Mouse (Mus musculus): ENCODE data around the gene Mtfr1l. TPM values are rescaled to one million over a fixed set of nuclear protein-coding genes. Genes with fewer than 3 reads are reported as not detected.

The Mtfr1l gene
- total and polyA plus RNA-seq, 3 experiments: 52.0 to 88.3 TPM; not detected in 1

DNA sequence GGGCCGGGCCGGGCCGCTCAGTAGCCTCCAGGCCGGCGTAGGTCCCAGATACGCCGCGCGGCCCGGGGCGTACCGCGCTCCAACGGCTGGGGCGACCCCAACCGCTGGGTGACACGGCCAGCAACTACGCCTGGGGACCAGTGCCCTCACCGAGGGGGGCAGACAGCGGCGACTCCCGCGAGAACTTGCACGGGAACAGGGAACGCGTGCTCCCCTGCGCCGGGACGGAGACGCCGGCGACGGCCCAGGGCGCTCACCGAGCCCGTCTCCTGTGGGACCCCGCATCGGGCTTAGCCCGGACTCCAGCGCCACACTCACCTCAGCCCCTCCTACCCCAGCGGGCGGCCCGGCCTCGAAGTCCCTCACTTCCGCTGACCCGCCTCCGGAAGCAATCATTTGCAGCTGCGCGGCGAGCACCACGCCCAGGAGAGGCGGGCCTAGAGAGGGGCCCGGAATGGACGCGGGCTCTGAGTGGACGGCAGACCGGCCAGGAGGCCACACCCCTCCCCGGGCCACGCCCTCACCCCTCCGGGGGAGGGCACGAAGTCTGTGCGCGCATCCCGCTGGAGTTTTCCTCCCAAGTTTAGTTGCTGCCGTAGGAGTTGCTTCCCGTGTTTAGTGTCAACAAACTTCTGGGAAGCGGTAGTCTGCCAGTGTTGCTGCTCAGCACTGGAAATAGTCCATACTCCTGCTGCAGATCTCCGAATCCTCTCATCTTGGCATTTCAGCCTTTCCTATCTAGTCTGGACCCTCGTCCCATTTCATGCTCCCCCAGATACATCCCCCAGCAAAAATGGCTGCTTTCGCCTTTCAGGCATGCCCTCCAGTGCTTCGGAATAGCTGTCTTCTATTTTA, at the start of gene Mtfr1l (continued):
- no peak for TF ChIP-seq POLR2AphosphoS5 (IDR thresholded peaks at IDR 0.05; ENCODE audit: borderline replicate concordance, low read depth, low read length)

DNA sequence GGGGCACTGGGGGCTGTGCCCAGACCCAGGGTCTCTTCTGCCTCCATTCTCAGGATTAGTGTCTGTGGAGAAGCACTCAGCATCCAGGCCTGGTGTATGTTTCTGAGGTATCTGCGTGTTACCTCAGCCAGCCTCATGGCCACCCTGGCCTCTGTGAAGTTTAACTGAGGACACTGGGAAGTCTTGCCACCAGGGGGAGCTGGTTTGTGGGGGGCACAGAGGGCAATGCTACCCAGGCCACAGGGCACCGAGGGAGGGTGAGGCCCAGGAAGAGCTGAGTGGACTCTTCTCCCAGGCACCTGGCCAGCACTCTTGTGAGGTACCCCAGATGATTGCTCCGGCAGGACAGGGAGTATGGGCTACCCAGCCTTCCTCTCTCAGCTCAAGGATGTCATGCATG, 48.3 kb upstream of the Mtfr1l start:
- TF ChIP-seq E2F4 (IDR thresholded peaks at IDR 0.05; ENCODE audit: borderline replicate concordance, low read depth, low read length) (no peak), MYC (IDR thresholded peaks at IDR 0.05; ENCODE audit: low read depth, low read length) (no peak), MAFK (IDR thresholded peaks at IDR 0.05; ENCODE audit: borderline replicate concordance, low read depth, low read length) (no peak), MAX (IDR thresholded peaks at IDR 0.05; ENCODE audit: low read length) (no peak), ETS1 (IDR thresholded peaks at IDR 0.05; ENCODE audit: low read depth, low read length) (no peak), TAL1 (IDR thresholded peaks at IDR 0.05; ENCODE audit: low read length) (no peak), GATA1 (IDR thresholded peaks at IDR 0.05; ENCODE audit: low read depth, low read length) (no peak), SMC3 (IDR thresholded peaks at IDR 0.05; ENCODE audit: low read depth, low read length) (peak; percentile 50), CTCF (IDR thresholded peaks at IDR 0.05 in 2 of 3, conservative IDR thresholded peaks at IDR 0.05 in 1 of 3; ENCODE audit: control insufficient read depth in 1 of 3, insufficient read depth in 1 of 3, low read depth in 2 of 3, low read length in 3 of 3, poor library complexity in 1 of 3, severe bottlenecking in 1 of 3) (peak; percentile 29 to 43 (median 32); a peak in 5 of 6 replicates), ZC3H11A (IDR thresholded peaks at IDR 0.05; ENCODE audit: low read depth, low read length) (no peak)
- H3K9ac ChIP-seq (ENCODE audit: control insufficient read depth, low read depth, low read length, poor library complexity, severe bottlenecking): no peak overlapping the region
- no peaks in the 10 kb centered on the region for H3K9me3 ChIP-seq (replicated peaks; ENCODE audit: insufficient read depth, low read length)
- H3K36me3 ChIP-seq (ENCODE audit: control insufficient read depth in 1 of 2, insufficient read depth in 2 of 2, low read length in 2 of 2): no peaks in the 10 kb centered on the region; a peak in 1 of 4 replicates
- peaks cover 0 to 8% of the 10 kb centered on the region in 2 experiments; a peak in 2 of 4 replicates for H3K4me1 ChIP-seq (ENCODE audit: control insufficient read depth in 1 of 2, insufficient read depth in 2 of 2, low read length in 2 of 2)
- H3K4me3 ChIP-seq (ENCODE audit: control insufficient read depth in 1 of 2, insufficient read depth in 1 of 2, low read depth in 2 of 2, low read length in 2 of 2): no peak overlapping the region
- no peak for DNase-seq (ENCODE audit: low read depth, low spot score)
- H3K27me3 ChIP-seq (ENCODE audit: control insufficient read depth in 1 of 2, insufficient read depth in 2 of 2, low read length in 2 of 2): no peaks in the 10 kb centered on the region
- H3K27ac ChIP-seq (ENCODE audit: control insufficient read depth, low read depth, low read length): no peak overlapping the region
- H3K79me2 ChIP-seq (ENCODE audit: control insufficient read depth, insufficient read depth, low read length, poor library complexity): no peaks in the 10 kb centered on the region

DNA sequence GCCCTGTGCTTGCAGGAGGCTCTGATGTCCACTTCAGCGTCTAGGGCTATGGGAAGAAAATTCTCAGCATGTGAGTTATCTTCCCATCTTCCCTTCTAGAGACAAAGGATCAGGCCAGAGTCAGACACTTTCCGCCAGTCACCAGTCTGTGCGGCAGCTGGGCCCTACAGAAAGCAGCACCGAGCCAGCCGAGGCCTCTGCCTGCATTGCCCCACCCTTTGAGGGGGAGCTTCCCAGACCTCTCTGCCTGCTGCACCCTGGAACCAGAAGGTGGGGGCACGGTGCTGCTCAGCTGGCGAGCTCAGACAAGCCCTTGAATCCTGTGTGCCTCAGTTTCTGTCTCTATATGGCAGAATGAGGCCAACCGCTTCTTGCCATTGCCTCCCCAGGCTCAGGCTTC, 46.2 kb upstream of the Mtfr1l start:
- Histone ChIP-seq H3K4me3 (ENCODE audit: control insufficient read depth in 1 of 2, insufficient read depth in 1 of 2, low read depth in 2 of 2, low read length in 2 of 2) (no peak overlapping the region), H3K4me1 (ENCODE audit: control insufficient read depth in 1 of 2, insufficient read depth in 2 of 2, low read length in 2 of 2) (peaks cover 0 to 11% of the 10 kb centered on the region in 2 experiments; a peak in 2 of 4 replicates), H3K27me3 (ENCODE audit: control insufficient read depth in 1 of 2, insufficient read depth in 2 of 2, low read length in 2 of 2) (no peaks in the 10 kb centered on the region), H3K36me3 (ENCODE audit: control insufficient read depth in 1 of 2, insufficient read depth in 2 of 2, low read length in 2 of 2) (no peaks in the 10 kb centered on the region; a peak in 1 of 4 replicates), H3K9me3 (replicated peaks; ENCODE audit: insufficient read depth, low read length) (no peaks in the 10 kb centered on the region), H3K79me2 (ENCODE audit: control insufficient read depth, insufficient read depth, low read length, poor library complexity) (no peaks in the 10 kb centered on the region), H3K9ac (ENCODE audit: control insufficient read depth, low read depth, low read length, poor library complexity, severe bottlenecking) (no peak overlapping the region), H3K27ac (ENCODE audit: control insufficient read depth, low read depth, low read length) (no peak overlapping the region)
- no peak for DNase-seq (ENCODE audit: low read depth, low spot score)
- no peak for TF ChIP-seq USF2 (IDR thresholded peaks at IDR 0.05; ENCODE audit: borderline replicate concordance in 1 of 2, insufficient read depth in 1 of 2, low read depth in 1 of 2, low read length in 2 of 2)
- TF ChIP-seq E2F4 (IDR thresholded peaks at IDR 0.05; ENCODE audit: borderline replicate concordance, low read depth, low read length): no peak
- TF ChIP-seq MYB (IDR thresholded peaks at IDR 0.05; ENCODE audit: low read depth, low read length): no peak
- no peak for TF ChIP-seq ZNF384 (IDR thresholded peaks at IDR 0.05; ENCODE audit: low read depth, low read length)
- no peak for TF ChIP-seq BHLHE40 (IDR thresholded peaks at IDR 0.05; ENCODE audit: borderline replicate concordance, low read depth, low read length)

All from MEL (cell line).